Mouse (Mus musculus) ES-E14 (cell line): ENCODE measurements around the gene Gdf11.

Experiments
- CHD2 ChIP-seq: IDR thresholded peaks from 2 replicates; pipeline ENCODE4 v1.6.1; 2014; ENCODE audit warnings: mild to moderate bottlenecking, low read depth, low read length, inconsistent platforms
- HCFC1 ChIP-seq: IDR thresholded peaks from 2 replicates; pipeline ENCODE4 v1.6.1; 2012; ENCODE audit warnings: low read length, inconsistent platforms, borderline replicate concordance; ENCODE audit not compliant: insufficient read depth
- MAFK ChIP-seq: IDR thresholded peaks from 2 replicates; pipeline ENCODE4 v1.6.1; 2014; ENCODE audit warnings: mild to moderate bottlenecking, low read depth, low read length, inconsistent platforms; ENCODE audit not compliant: insufficient read depth
- ZNF384 ChIP-seq: IDR thresholded peaks from 2 replicates; pipeline ENCODE4 v1.6.1; 2012; ENCODE audit warnings: low read depth, low read length, inconsistent platforms

DNA sequence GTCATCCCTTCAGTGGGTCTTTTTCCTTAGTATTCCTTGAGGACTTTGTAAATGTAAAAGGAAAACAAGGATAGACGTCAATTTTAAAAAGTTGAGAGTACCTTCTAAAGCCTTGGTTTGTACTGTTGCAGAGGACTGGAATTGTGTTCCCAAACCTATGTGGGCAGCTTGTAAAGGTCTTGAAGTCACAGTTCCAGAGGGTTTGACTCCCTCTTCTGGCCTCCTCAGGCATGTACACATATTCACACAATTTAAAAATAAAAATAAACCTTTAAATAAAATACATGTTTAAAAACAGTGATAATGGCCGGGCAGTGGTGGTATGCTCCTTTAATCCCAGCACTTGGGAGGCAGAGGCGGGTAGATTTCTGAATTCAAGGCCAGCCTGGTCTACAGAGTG is 25.5 kb downstream of the Gdf11 start:
- TF ChIP-seq MAFK (no peak), ZNF384 (no peak), CHD2 (no peak), HCFC1 (no peak)
